Mouse (Mus musculus): Measurements from ENCODE around the gene Neu1. TPM values are rescaled to one million over a fixed set of nuclear protein-coding genes. Genes with fewer than 3 reads are reported as not detected.

The Neu1 gene
- polyA plus RNA-seq (2012; rRNA removed; ENCODE audit: low replicate concordance) = 41.5 and 44.0 TPM in 2 replicates

DNA sequence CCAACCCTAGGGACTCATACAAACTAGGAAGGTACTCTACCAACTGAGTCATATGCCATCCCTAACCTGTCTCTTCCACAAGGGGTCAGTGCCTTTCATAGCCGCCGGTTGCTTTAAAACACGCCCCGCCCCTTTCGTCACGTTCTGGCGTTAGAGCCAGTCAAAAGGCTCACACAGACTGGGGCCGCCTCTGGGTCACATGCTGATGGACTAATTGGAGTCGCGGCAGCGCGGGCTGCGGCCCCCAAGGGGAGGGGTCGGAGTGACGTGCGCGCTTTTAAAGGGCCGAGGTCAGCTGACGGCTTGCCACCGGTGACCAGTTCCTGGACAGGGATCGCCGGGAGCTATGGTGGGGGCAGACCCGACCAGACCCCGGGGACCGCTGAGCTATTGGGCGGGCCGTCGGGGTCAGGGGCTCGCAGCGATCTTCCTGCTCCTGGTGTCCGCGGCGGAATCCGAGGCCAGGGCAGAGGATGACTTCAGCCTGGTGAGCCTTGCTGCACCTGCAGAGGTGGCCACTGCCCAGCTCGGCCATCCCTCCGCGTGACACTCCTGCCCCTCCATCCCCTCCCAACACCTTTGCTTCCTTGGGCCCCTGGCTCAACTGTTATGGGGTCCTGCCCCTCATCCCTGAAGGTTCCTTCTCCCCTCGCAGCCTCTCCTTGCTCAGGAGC, at the start of gene Neu1:
Gene Neu1, plus strand, starts transcription at position 193 of the 674 bp plus-strand sequence.

DNA sequence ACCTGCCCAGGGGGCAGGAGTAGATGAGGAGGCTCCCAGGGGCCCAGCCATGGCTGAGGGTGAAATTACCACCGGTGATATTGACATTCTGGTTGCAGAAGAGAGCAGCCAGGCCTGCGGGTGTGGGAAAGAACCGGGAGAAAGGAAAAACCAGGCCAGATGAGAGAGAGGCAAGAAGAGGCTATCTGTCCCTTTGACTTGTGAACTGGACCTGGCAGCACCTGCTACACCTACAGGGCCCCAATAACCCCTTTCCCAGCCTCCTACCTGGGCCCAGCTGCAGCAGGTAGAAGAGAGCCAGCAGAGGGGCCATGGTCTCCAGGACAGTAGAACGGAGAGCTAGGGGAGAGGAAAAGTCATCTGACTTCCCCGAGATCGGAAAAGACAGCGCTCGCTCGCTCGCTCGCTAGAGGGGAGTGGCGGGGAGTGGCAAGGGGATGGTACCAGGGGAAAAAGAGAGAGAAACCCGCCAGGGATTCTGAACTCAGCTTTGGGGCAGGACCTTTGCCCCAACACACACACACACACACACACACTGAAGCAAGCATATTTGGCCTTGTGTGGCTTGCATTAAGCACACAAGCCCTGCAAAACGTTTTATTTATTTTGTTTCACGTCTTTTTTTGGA, 49.3 kb upstream of the Neu1 start, which contains the start of gene Gm20547:
Gene Gm20547, minus strand, starts transcription at position 360 of the 628 bp plus-strand sequence.

DNA sequence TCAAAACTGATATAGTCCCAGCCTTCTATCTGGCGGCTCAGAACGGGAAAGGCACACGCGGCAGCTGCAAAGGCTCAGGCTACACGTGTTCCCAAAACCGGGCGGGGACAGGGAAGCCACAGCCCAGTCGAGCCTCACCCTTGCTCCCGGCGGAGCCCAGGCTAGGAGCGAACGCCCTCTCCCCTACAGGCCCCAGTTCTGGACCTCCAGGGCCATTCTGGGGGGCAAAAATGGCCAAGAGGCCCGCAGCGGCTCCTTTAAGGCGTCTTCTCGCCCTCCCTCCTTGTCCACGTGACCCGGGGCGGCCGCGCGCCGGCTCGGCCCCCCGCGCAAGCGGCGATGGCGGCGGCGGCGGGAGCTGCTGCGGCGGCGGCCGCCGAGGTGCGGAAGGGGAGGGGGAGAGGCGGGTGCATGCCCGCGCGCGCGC, 32.9 kb upstream of the Neu1 start, which contains the start of the genes C2 and Ehmt2:
Gene C2, minus strand, starts transcription at position 106 of the 427 bp plus-strand sequence.
Gene Ehmt2, plus strand, starts transcription at position 310 of the 427 bp plus-strand sequence.

DNA sequence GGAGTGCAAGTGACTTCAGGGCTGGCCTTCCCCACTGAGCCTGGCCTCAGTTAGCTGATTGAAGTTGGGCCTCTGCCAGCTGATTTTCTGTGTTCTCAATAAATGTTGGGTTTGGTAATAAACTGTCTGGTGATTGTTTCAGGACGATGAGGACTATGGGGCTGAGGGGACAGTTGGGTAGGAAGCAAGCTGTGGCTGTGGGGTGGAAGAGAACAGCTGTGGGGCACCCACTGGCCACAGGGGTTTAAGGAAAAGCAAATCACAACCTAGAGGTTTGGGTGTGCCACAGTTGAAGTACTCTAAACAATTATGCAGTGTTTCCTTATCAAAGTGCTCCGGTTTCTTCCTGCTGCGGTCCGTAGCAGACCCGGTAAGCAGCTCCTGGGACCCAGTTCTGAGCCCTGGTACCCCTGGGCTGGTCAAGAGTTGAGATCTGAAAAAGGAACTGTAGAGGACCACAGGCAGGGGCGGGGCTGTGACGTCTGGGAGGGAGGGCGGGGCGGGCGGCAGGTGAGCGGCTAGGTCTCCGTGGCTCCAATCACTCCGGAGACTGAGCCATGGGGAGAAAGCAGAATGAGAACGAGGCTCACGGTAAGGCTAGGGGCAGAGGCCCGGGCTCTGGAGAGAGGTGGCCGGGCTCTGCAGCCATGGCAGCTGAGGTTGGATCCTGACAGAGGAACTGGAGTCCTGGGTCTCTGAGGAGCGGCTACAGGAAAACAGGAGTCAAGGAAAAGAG, 17.0 kb upstream of the Neu1 start, which contains the start of gene Slc44a4:
Gene Slc44a4, plus strand, starts transcription at position 537 of the 736 bp plus-strand sequence.

DNA sequence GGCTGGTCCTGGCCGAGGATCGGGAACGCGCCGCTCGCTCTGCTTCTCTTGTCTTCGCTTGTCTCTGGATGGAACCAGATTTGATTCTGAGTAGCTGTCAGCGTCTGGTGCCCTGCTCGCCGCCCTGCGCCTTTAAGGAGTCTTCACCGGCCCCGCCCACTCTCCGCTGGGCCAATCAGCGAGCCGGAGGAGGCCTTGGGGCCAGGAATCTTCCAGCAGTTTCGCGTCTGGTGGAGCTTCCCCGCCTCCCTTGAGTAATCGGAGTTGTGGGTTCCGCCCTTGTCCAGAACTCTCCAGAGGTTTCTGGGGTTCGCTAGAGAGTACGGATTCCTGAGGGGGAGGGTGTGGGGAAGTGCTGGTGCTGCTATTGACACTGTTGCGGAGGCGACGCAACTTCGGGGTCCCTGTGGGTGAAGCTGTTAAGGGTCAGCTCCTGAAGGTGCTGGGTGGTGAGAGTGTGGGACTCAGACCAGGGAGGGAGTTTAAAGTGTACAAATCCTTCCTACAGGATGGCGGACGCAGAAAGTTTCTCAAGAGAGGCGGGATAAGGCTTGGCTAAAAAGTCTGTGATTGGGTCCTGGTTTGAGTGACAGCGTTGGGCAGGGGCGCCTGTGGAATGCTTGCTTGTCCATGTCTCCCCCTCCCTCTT, 28.2 kb downstream of the Neu1 start, which contains the start of gene Hspa1b:
Gene Hspa1b, minus strand, starts transcription at position 109 of the 649 bp plus-strand sequence.

DNA sequence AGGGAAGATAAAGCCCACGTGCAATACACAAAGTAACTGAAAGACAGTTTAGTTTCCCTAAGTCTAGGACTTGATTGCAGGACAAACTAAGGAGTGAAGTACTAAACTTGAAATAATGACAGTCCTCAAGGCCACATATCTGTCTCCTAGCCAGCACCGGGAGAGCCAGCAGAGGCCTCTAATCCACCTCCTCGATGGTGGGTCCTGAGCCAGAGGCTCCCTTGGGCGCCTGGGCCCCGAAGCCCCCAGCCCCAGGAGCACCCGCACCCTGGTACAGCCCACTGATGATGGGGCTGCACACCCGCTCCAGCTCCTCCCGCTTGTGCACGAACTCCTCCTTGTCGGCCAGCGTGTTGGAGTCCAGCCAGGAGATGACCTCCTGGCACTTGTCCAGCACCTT, 38.8 kb downstream of the Neu1 start, which contains the start of gene Gm20481:
Gene Gm20481, plus strand, starts transcription at position 91 of the 400 bp plus-strand sequence.

DNA sequence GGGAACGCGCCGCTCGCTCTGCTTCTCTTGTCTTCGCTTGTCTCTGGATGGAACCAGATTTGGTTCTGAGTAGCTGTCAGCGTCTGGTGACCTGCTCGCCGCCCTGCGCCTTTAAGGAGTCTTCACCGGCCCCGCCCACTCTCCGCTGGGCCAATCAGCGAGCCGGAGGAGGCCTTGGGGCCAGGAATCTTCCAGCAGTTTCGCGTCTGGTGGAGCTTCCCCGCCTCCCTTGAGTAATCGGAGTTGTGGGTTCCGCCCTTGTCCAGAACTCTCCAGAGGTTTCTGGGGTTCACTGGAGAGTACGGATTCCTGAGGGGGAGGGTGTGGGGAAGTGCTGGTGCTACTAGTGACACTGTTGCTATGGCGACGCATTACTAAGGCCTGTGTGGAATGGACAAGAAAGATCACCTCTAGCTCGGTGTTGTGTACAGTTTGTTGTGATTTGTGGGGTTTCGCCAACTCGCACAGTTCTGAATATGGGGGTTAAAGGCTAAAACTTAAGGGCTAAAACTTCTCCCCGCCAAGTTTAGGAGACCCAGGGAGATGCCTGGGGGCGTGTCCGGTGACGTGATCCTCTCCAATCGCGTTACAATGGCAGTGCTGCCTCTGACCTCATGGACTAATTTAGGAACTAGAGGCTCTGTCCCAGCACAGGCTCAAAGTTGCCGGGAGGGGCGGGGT, 41.2 kb downstream of the Neu1 start, which contains the start of the genes Hspa1a and Hspa1l:
Gene Hspa1a, minus strand, starts transcription at position 88 of the 681 bp plus-strand sequence.
Gene Hspa1l, plus strand, starts transcription at position 635 of the 681 bp plus-strand sequence.

DNA sequence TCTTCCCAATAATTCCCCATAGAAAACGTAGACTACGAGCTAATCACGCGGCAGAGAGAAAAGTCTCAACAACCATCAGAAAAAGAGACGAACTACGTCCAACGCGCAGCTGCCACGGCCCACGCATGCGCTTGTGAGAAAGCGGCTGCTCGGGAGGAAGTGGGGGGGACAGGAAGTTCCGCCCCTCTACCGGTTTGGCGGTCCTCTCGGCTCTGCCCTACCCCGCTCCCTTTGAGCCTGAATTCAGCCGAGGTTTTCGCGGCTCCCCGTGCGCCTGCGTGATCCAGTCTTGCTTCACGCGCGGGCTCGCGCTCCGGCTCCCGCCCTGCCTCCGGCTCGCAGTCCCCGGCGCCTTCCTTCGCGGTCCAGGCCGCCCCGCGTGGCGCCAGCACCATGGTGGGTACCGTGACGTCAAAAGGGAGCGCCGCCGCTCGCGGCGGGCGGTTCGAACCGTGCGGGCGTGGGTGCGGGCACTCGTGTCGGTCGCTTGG, 50.7 kb downstream of the Neu1 start, which contains the start of gene Lsm2:
Gene Lsm2, plus strand, starts transcription at position 173 of the 491 bp plus-strand sequence.

Other genes with a start within 250 kb of the Neu1 start
- gene C4b, start 187.4 kb upstream of the Neu1 start, polyA plus RNA-seq (2012; rRNA removed; ENCODE audit: low replicate concordance) = 136 and 385 TPM in 2 replicates
- 0.26 and 1.6 TPM in 2 replicates for gene Cyp21a1, start 126.7 kb upstream of the Neu1 start, polyA plus RNA-seq (2012; rRNA removed; ENCODE audit: low replicate concordance)
- gene Stk19, start 94.3 kb upstream of the Neu1 start, polyA plus RNA-seq (2012; rRNA removed; ENCODE audit: low replicate concordance) = 37.5 and 44.6 TPM in 2 replicates
- 65.8 and 69.5 TPM in 2 replicates for gene Dxo, start 94.2 kb upstream of the Neu1 start, polyA plus RNA-seq (2012; rRNA removed; ENCODE audit: low replicate concordance)
- gene Skiv2l, start 81.0 kb upstream of the Neu1 start, polyA plus RNA-seq (2012; rRNA removed; ENCODE audit: low replicate concordance) = 92.6 and 103 TPM in 2 replicates
- 26.6 and 41.9 TPM in 2 replicates for gene Nelfe, start 80.9 kb upstream of the Neu1 start, polyA plus RNA-seq (2012; rRNA removed; ENCODE audit: low replicate concordance)
- gene Cfb, start 68.7 kb upstream of the Neu1 start, polyA plus RNA-seq (2012; rRNA removed; ENCODE audit: low replicate concordance) = 75.6 and 198 TPM in 2 replicates
- 7.5 and 24.8 TPM in 2 replicates for gene Zbtb12, start 51.8 kb upstream of the Neu1 start, polyA plus RNA-seq (2012; rRNA removed; ENCODE audit: low replicate concordance)
- not detected in 2 replicates for gene Gm20547, start 49.2 kb upstream of the Neu1 start, polyA plus RNA-seq (2012; rRNA removed; ENCODE audit: low replicate concordance)
- 69.3 and 73.7 TPM in 2 replicates for gene C2, start 33.0 kb upstream of the Neu1 start, polyA plus RNA-seq (2012; rRNA removed; ENCODE audit: low replicate concordance)
- 185 and 311 TPM in 2 replicates for gene Ehmt2, start 32.8 kb upstream of the Neu1 start, polyA plus RNA-seq (2012; rRNA removed; ENCODE audit: low replicate concordance)
- gene Slc44a4, start 16.8 kb upstream of the Neu1 start, polyA plus RNA-seq (2012; rRNA removed; ENCODE audit: low replicate concordance) = 0.10 and 12.1 TPM in 2 replicates
- gene Hspa1b, start 28.0 kb downstream of the Neu1 start, polyA plus RNA-seq (2012; rRNA removed; ENCODE audit: low replicate concordance) = 15.3 and 47.3 TPM in 2 replicates
- gene Gm20481, start 38.7 kb downstream of the Neu1 start, polyA plus RNA-seq (2012; rRNA removed; ENCODE audit: low replicate concordance) = not detected in 2 replicates
- gene Hspa1a, start 40.9 kb downstream of the Neu1 start, polyA plus RNA-seq (2012; rRNA removed; ENCODE audit: low replicate concordance) = 8.7 and 27.0 TPM in 2 replicates
- 0.46 and 0.59 TPM in 2 replicates for gene Hspa1l, start 41.5 kb downstream of the Neu1 start, polyA plus RNA-seq (2012; rRNA removed; ENCODE audit: low replicate concordance)
- 69.2 and 79.0 TPM in 2 replicates for gene Lsm2, start 50.6 kb downstream of the Neu1 start, polyA plus RNA-seq (2012; rRNA removed; ENCODE audit: low replicate concordance)
- gene Vars, start 69.7 kb downstream of the Neu1 start, polyA plus RNA-seq (2012; rRNA removed; ENCODE audit: low replicate concordance) = 61.9 and 207 TPM in 2 replicates
- 0.39 and 0.62 TPM in 2 replicates for gene Vwa7, start 85.3 kb downstream of the Neu1 start, polyA plus RNA-seq (2012; rRNA removed; ENCODE audit: low replicate concordance)
- 0.54 and 1.7 TPM in 2 replicates for gene Sapcd1, start 96.8 kb downstream of the Neu1 start, polyA plus RNA-seq (2012; rRNA removed; ENCODE audit: low replicate concordance)
- 1.8 TPM in 2 replicates for gene Msh5, start 115.5 kb downstream of the Neu1 start, polyA plus RNA-seq (2012; rRNA removed; ENCODE audit: low replicate concordance)
- 87.4 and 180 TPM in 2 replicates for gene Clic1, start 118.7 kb downstream of the Neu1 start, polyA plus RNA-seq (2012; rRNA removed; ENCODE audit: low replicate concordance)
- 59.2 and 121 TPM in 2 replicates for gene Ddah2, start 127.8 kb downstream of the Neu1 start, polyA plus RNA-seq (2012; rRNA removed; ENCODE audit: low replicate concordance)
- gene Ly6g6c, start 134.1 kb downstream of the Neu1 start, polyA plus RNA-seq (2012; rRNA removed; ENCODE audit: low replicate concordance) = 0.17 TPM in 1 of 2 replicates, not detected in the other
- gene Mpig6b, start 134.9 kb downstream of the Neu1 start, polyA plus RNA-seq (2012; rRNA removed; ENCODE audit: low replicate concordance) = 0.09 and 0.21 TPM in 2 replicates
- gene Ly6g6e, start 145.6 kb downstream of the Neu1 start, polyA plus RNA-seq (2012; rRNA removed; ENCODE audit: low replicate concordance) = 0.24 and 4.5 TPM in 2 replicates
- gene Ly6g6d, start 146.8 kb downstream of the Neu1 start, polyA plus RNA-seq (2012; rRNA removed; ENCODE audit: low replicate concordance) = 2.3 and 5.4 TPM in 2 replicates
- gene Ly6g6f, start 154.4 kb downstream of the Neu1 start, polyA plus RNA-seq (2012; rRNA removed; ENCODE audit: low replicate concordance) = not detected in 2 replicates
- gene Abhd16a, start 158.0 kb downstream of the Neu1 start, polyA plus RNA-seq (2012; rRNA removed; ENCODE audit: low replicate concordance) = 206 and 214 TPM in 2 replicates
- 3.1 TPM in 1 of 2 replicates, not detected in the other for gene Ly6g5c, start 177.0 kb downstream of the Neu1 start, polyA plus RNA-seq (2012; rRNA removed; ENCODE audit: low replicate concordance)
- gene Ly6g5b, start 184.2 kb downstream of the Neu1 start, polyA plus RNA-seq (2012; rRNA removed; ENCODE audit: low replicate concordance) = 1.9 and 3.2 TPM in 2 replicates
- 12.3 and 16.6 TPM in 2 replicates for gene Gpank1, start 190.2 kb downstream of the Neu1 start, polyA plus RNA-seq (2012; rRNA removed; ENCODE audit: low replicate concordance)
- gene Csnk2b, start 190.8 kb downstream of the Neu1 start, polyA plus RNA-seq (2012; rRNA removed; ENCODE audit: low replicate concordance) = 304 and 310 TPM in 2 replicates
- gene D17H6S53E, start 195.1 kb downstream of the Neu1 start, polyA plus RNA-seq (2012; rRNA removed; ENCODE audit: low replicate concordance) = 6.4 and 11.3 TPM in 2 replicates
- 0.17 TPM in 1 of 2 replicates, not detected in the other for gene Apom, start 200.8 kb downstream of the Neu1 start, polyA plus RNA-seq (2012; rRNA removed; ENCODE audit: low replicate concordance)
- 178 and 246 TPM in 2 replicates for gene Bag6, start 203.9 kb downstream of the Neu1 start, polyA plus RNA-seq (2012; rRNA removed; ENCODE audit: low replicate concordance)
- gene Prrc2a, start 233.6 kb downstream of the Neu1 start, polyA plus RNA-seq (2012; rRNA removed; ENCODE audit: low replicate concordance) = 249 and 404 TPM in 2 replicates
- gene Aif1, start 244.8 kb downstream of the Neu1 start, polyA plus RNA-seq (2012; rRNA removed; ENCODE audit: low replicate concordance) = 1.9 and 5.2 TPM in 2 replicates

Measured in subcutaneous adipose tissue, adult 2 months (tissue).